Mouse (Mus musculus): ENCODE results near the gene Atxn1. TPM values are rescaled to one million over a fixed set of nuclear protein-coding genes. Genes with fewer than 3 reads are reported as not detected.
A peak's percentile ranks its signal among the peaks of the same experiment; 100 is the strongest.

Gene Atxn1
- polyA plus RNA-seq, 1 experiment from 2014 or later = 5.3 TPM

- Histone ChIP-seq H3K36me3 (ENCODE audit: control insufficient read depth, insufficient read depth, low read length) (no peaks in the 10 kb centered on the region), H3K27ac (ENCODE audit: low read length) (no peak overlapping the region)
These were observed 302.0 kb downstream of the Atxn1 start for GRCm38 (mm10) chr13:45662852-45663251.

DNA sequence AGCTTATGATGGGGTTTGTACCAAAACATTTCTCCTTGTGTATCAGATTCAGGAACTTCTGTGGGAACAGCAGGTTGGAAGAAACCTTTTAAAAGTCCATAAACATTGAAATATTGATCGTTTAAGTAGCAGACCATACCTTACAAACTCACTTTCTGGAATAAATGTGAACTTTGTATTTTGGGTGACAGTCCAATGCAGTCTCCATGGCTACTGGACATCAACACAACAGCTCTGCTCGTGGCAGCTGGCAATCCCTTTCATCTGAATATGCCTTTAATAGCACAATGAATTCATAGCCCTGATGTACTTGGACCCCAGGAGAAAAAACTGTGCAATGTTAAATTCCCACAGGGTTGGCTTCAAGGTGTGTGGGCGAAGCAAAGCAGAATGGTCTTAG is 302.6 kb downstream of the Atxn1 start:
- Histone ChIP-seq H3K36me3 (ENCODE audit: control insufficient read depth, insufficient read depth, low read length) (no peaks in the 10 kb centered on the region), H3K4me1 (ENCODE audit: control insufficient read depth, insufficient read depth, low read length) (no peaks in the 10 kb centered on the region), H3K4me2 (ENCODE audit: low read depth, low read length) (no peak overlapping the region), H3K27me3 (replicated peaks; ENCODE audit: control insufficient read depth, insufficient read depth, low read length) (no peaks in the 10 kb centered on the region), H3K4me3 (ENCODE audit: low read length) (no peak overlapping the region), H3K9ac (ENCODE audit: low read depth, low read length) (no peak overlapping the region), H3K27ac (ENCODE audit: low read length) (peak overlapping the region; percentile 14; the same call in 1 of the 2 replicates), H3K9me3 (ENCODE audit: control insufficient read depth, low read length) (no peaks in the 10 kb centered on the region)
- no peak for ATAC-seq
- 76% methylated on average over 3 of the region's 3 CpGs for WGBS

More at GRCm38 (mm10) chr13:45662852-45663251, 302.0 kb downstream of the Atxn1 start:
- Histone ChIP-seq H3K4me3 (ENCODE audit: low read length) (no peak overlapping the region), H3K9ac (ENCODE audit: low read depth, low read length) (no peak overlapping the region), H3K4me1 (ENCODE audit: control insufficient read depth, insufficient read depth, low read length) (no peaks in the 10 kb centered on the region), H3K27me3 (replicated peaks; ENCODE audit: control insufficient read depth, insufficient read depth, low read length) (no peaks in the 10 kb centered on the region), H3K9me3 (ENCODE audit: control insufficient read depth, low read length) (no peaks in the 10 kb centered on the region), H3K4me2 (ENCODE audit: low read depth, low read length) (no peak overlapping the region)
- 86% methylated on average over 10 of the region's 10 CpGs for WGBS
- ATAC-seq = no peak

DNA sequence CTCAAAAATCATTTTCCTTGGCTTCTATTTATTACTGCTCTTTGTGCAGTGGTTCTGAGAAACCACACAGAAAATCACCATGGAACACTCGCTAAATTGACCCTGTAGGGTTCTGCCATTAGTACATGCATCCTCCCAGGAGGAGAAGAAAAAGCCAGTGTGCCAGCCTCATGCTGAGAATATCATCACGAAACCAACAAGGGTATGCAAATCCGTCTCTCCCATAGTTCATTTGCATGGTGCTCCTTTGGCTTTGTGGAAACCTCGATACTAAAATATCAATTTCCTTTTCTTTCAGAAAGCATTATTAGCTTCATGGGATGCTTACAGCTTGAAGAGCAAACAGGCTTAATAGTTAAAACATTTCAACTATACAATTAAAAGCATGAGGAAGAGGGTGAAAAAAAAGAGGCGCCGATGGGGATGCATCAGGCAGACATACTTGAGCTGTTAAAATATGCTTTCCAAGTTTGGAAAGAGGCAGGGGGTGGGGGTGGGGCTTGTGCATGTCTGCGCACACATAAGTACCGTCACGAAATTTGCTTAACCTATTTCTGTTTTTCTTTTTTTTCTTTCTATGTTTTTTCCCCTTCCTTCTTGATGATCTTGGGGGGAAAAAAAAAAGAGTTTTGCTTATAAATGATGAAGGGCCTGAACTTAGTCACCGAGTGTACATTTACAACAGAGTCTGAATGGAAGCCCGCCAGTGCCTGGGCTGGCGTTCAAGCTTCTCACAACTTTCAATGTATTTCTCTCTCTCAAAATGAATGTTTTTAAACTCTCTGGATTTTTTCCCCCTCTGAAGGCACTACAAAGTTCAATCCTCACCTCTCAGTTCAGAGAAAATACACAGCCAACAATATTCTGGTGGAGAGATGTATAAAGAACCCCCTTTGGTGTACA is 303.3 kb downstream of the Atxn1 start:
- WGBS = 68% methylated on average over 12 of the region's 12 CpGs
- no peak overlapping the region for H3K4me2 ChIP-seq (ENCODE audit: low read depth, low read length)
- ATAC-seq = no peak
- no peak overlapping the region for H3K4me3 ChIP-seq (ENCODE audit: low read length)
- no peaks in the 10 kb centered on the region for H3K4me1 ChIP-seq (ENCODE audit: control insufficient read depth, insufficient read depth, low read length)
- no peak overlapping the region for H3K9ac ChIP-seq (ENCODE audit: low read depth, low read length)
- H3K36me3 ChIP-seq (ENCODE audit: control insufficient read depth, insufficient read depth, low read length) = no peaks in the 10 kb centered on the region
- H3K27me3 ChIP-seq (replicated peaks; ENCODE audit: control insufficient read depth, insufficient read depth, low read length) = no peaks in the 10 kb centered on the region
- no peaks in the 10 kb centered on the region for H3K9me3 ChIP-seq (ENCODE audit: control insufficient read depth, low read length)
- H3K27ac ChIP-seq (ENCODE audit: low read length) = peak overlapping the region; percentile 14; the same call in 1 of the 2 replicates

GRCm38 (mm10) chr13:45659813-45660212 is 305.0 kb downstream of the Atxn1 start:
- Histone ChIP-seq H3K27ac (ENCODE audit: low read length) (no peak overlapping the region), H3K4me3 (ENCODE audit: low read length) (no peak overlapping the region), H3K36me3 (ENCODE audit: control insufficient read depth, insufficient read depth, low read length) (no peaks in the 10 kb centered on the region), H3K27me3 (replicated peaks; ENCODE audit: control insufficient read depth, insufficient read depth, low read length) (no peaks in the 10 kb centered on the region), H3K9me3 (ENCODE audit: control insufficient read depth, low read length) (no peaks in the 10 kb centered on the region), H3K9ac (ENCODE audit: low read depth, low read length) (no peak overlapping the region), H3K4me2 (ENCODE audit: low read depth, low read length) (no peak overlapping the region), H3K4me1 (ENCODE audit: control insufficient read depth, insufficient read depth, low read length) (no peaks in the 10 kb centered on the region)
- WGBS = 83% methylated on average over 4 of the region's 4 CpGs
- ATAC-seq = no peak

- Histone ChIP-seq H3K9ac (ENCODE audit: low read depth, low read length) (no peak overlapping the region), H3K9me3 (ENCODE audit: control insufficient read depth, low read length) (0 out of 2 replicates have a peak, but pooled peaks cover 2% of the 10 kb centered on the region), H3K4me2 (ENCODE audit: low read depth, low read length) (no peak overlapping the region), H3K27me3 (replicated peaks; ENCODE audit: control insufficient read depth, insufficient read depth, low read length) (no peaks in the 10 kb centered on the region), H3K4me3 (ENCODE audit: low read length) (no peak overlapping the region), H3K27ac (ENCODE audit: low read length) (no peak overlapping the region), H3K36me3 (ENCODE audit: control insufficient read depth, insufficient read depth, low read length) (no peaks in the 10 kb centered on the region), H3K4me1 (ENCODE audit: control insufficient read depth, insufficient read depth, low read length) (no peaks in the 10 kb centered on the region)
- no peak for ATAC-seq
- WGBS = 82% methylated on average over 5 of the region's 5 CpGs
These were observed 306.5 kb downstream of the Atxn1 start for GRCm38 (mm10) chr13:45658343-45658742.

GRCm38 (mm10) chr13:45657176-45657575 is 307.6 kb downstream of the Atxn1 start:
- WGBS = 92% methylated on average over 1 of the region's 1 CpGs
- no peak for ATAC-seq
- Histone ChIP-seq H3K4me1 (ENCODE audit: control insufficient read depth, insufficient read depth, low read length) (no peaks in the 10 kb centered on the region), H3K4me2 (ENCODE audit: low read depth, low read length) (no peak overlapping the region), H3K27me3 (replicated peaks; ENCODE audit: control insufficient read depth, insufficient read depth, low read length) (no peaks in the 10 kb centered on the region), H3K27ac (ENCODE audit: low read length) (no peak overlapping the region), H3K4me3 (ENCODE audit: low read length) (no peak overlapping the region), H3K36me3 (ENCODE audit: control insufficient read depth, insufficient read depth, low read length) (no peaks in the 10 kb centered on the region), H3K9me3 (ENCODE audit: control insufficient read depth, low read length) (0 out of 2 replicates have a peak, but pooled peaks cover 3% of the 10 kb centered on the region), H3K9ac (ENCODE audit: low read depth, low read length) (no peak overlapping the region)

DNA sequence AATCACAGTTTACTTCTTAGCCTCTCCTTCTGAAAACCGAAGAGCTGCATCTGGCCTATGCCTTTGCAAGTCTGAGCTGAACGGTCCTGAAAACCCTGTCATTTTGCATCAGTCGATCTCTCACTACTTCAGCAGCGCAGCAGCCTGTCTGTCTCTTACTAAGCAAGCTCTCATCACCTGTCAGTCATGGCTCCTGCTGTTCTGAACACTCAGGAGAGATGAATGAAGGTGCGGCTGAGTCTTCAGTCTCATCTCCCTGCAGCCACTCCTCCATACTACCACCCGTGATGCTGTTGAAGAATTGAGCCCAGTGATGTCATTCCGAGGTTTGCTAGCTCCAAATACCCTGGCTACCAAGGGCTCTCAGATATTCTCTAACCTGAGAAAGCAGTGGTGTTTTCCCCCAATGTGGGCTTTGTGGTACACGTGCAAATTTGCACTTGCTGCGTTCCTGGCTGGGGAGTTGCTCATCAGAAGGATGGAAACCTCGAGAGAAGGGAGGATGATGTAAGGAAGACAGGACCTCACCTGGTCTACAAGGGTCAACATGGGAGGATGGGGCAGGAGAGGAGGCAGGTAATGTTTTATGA is 313.1 kb downstream of the Atxn1 start:
- H3K4me1 ChIP-seq (ENCODE audit: control insufficient read depth, insufficient read depth, low read length) = no peaks in the 10 kb centered on the region
- no peaks in the 10 kb centered on the region for H3K36me3 ChIP-seq (ENCODE audit: control insufficient read depth, insufficient read depth, low read length)
- no peak overlapping the region for H3K4me2 ChIP-seq (ENCODE audit: low read depth, low read length)
- H3K4me3 ChIP-seq (ENCODE audit: low read length) = no peak overlapping the region
- H3K27ac ChIP-seq (ENCODE audit: low read length) = no peak overlapping the region
- 0 out of 2 replicates have a peak, but pooled peaks cover 3% of the 10 kb centered on the region for H3K9me3 ChIP-seq (ENCODE audit: control insufficient read depth, low read length)
- H3K9ac ChIP-seq (ENCODE audit: low read depth, low read length) = no peak overlapping the region
- ATAC-seq = no peak
- H3K27me3 ChIP-seq (replicated peaks; ENCODE audit: control insufficient read depth, insufficient read depth, low read length) = no peaks in the 10 kb centered on the region
- WGBS = 81% methylated on average over 10 of the region's 10 CpGs

DNA sequence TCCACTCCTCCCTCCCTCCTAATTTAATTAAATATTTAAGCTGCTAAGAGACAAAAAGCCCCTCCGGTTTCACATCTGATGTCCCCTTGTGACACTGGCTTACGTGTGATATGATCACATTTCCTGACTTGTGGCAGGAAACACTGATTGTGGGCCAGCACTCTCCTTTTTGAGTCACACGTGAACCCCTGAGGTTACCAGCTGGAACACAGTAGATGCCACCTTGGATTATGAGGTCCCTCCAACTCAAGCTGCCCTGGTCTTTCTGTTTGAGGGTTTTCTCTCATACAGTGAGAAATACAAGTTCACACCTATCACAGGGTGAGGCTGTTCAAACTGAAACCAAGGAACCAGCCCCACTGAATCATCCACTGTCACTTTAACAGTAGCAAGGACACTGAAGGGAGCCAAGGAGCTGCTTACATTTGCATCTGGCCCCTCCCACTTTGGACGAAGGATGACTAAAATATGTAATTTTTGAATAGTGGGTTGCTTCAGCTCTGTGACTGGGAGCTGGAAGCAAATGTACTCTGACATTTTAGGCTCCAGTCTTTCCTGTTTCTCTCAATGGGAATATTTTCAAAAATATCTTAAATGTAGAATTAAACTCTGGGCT is 315.5 kb downstream of the Atxn1 start:
- 63% methylated on average over 4 of the region's 4 CpGs for WGBS
- Histone ChIP-seq H3K36me3 (ENCODE audit: control insufficient read depth, insufficient read depth, low read length) (no peaks in the 10 kb centered on the region), H3K4me2 (ENCODE audit: low read depth, low read length) (no peak overlapping the region), H3K27me3 (replicated peaks; ENCODE audit: control insufficient read depth, insufficient read depth, low read length) (no peaks in the 10 kb centered on the region), H3K9ac (ENCODE audit: low read depth, low read length) (no peak overlapping the region), H3K9me3 (ENCODE audit: control insufficient read depth, low read length) (0 out of 2 replicates have a peak, but pooled peaks cover 3% of the 10 kb centered on the region), H3K4me1 (ENCODE audit: control insufficient read depth, insufficient read depth, low read length) (no peaks in the 10 kb centered on the region), H3K4me3 (ENCODE audit: low read length) (no peak overlapping the region), H3K27ac (ENCODE audit: low read length) (no peak overlapping the region)
- no peak for ATAC-seq

- Histone ChIP-seq H3K4me3 (ENCODE audit: low read length) (no peak overlapping the region), H3K36me3 (ENCODE audit: control insufficient read depth, insufficient read depth, low read length) (no peaks in the 10 kb centered on the region), H3K27ac (ENCODE audit: low read length) (no peak overlapping the region), H3K9me3 (ENCODE audit: control insufficient read depth, low read length) (no peaks in the 10 kb centered on the region), H3K4me2 (ENCODE audit: low read depth, low read length) (no peak overlapping the region), H3K9ac (ENCODE audit: low read depth, low read length) (no peak overlapping the region), H3K27me3 (replicated peaks; ENCODE audit: control insufficient read depth, insufficient read depth, low read length) (no peaks in the 10 kb centered on the region), H3K4me1 (ENCODE audit: control insufficient read depth, insufficient read depth, low read length) (no peaks in the 10 kb centered on the region)
- WGBS = 71% methylated on average over 6 of the region's 6 CpGs
- ATAC-seq = no peak
These were observed 320.9 kb downstream of the Atxn1 start for GRCm38 (mm10) chr13:45643780-45644395.
